Mouse (Mus musculus) heart, adult 8-10 months (tissue): ENCODE results near the gene Hoxc9. TPM values are rescaled to one million over a fixed set of nuclear protein-coding genes. Genes with fewer than 3 reads are reported as not detected.

ENCODE experiments used
- DNase-seq: peaks from one replicate; pipeline ENCODE4 v3.0.0; 2022; ENCODE audit warnings: low spot score
- total RNA-seq, 4 experiments: library from RNA; stranded (reverse); gene quantifications; 2 replicates each; pipeline ENCODE4 v1.2.4; 2022

The Hoxc9 gene
- not detected for total RNA-seq

DNA sequence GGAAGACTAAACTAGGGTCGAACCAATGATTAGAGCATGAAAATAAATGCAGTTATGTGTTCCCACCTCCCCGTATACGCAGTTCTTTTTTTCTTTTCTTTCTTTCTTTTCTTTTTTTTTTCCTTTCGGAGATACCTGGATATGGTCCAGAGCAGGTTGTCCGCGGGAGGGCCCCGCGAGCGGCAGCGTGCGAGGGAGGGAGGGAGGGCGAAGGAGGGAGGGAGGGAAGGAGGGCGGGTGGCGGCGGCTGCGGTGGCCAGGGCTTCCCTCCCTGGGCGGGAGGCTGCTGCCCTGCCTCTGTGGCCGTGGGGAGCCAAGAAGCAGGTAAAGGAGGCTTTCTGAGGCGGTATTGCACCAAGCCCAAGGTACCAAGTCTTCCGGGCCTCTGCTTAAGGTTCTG, at the start of gene Hoxc9:
TSS of gene Hoxc9 (plus strand) at position 269 of the 400 bp plus-strand sequence.
- no peak for DNase-seq

DNA sequence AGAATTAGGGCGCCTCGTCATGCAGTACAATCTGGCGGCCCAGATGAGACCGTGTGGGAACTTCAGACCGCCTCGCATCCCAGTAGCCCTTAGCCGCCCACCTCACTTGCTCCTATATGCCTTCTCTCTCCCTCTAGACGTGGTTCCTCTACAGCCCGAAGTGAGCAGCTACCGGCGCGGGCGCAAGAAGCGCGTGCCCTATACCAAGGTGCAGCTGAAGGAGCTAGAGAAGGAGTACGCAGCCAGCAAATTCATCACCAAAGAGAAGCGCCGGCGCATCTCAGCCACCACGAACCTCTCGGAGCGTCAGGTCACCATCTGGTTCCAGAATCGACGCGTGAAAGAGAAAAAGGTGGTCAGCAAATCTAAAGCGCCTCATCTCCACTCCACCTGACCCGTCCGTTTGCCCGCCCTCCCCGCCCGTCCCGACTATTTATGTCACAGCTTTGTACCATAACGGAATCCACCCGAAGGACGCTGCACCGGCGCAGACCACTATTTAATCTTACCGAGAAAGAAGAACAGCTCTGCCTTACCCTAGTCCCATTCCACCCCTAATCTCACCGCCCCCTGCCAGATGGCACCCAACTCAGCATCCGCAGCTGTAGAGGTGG, 49.1 kb upstream of the Hoxc9 start:
- no peak for DNase-seq

DNA sequence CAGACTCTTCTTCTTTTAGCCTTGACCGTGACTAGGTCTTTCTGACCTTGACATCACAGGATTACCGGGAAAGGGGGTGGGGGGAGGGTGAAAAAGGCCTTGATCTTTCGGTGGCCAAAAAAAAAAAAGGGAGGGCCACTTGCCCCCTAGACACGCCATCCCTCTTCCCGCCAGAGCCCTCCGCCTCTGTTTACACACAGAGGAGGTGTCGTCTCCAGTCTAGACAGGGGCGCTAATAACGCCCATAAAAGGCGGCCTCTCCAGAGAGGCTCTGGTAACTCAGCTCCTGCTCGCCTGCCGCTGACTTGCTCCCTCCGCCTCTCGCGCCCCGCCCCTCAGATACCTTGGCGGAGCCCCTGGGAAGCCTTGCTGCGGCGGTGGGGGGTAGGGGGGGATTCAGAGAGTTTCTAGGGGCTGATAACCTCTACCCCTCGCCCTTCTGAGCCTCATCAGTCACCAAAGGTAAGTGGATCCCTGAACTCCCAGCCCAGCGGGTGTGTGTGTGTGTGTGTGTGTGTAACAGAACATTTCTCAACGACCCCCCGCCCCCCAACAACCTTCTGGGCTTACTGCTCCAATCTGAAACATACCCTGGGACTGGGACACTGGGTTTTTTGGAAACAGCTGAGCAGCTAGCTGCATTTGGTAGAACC, 44.4 kb upstream of the Hoxc9 start:
- DNase-seq: no peak

DNA sequence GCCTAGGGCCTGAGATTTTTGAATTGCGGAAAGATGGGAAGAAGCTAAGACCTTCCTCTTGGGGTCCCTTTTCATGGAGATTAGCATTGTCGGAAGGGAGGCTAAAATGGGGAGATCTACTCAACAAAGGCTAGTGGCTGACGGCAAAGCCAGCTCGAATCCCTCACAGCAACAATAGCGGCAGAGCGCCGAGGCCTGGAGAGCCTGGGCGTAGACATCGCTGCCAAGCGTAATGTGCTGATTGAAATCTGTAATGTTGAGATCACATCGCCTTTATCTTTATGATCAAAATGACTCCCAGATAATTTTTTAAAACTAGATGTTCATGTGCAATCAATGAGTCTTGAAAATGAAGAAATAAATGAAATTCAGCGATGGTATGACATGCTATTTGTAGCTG, 41.8 kb upstream of the Hoxc9 start:
- no peak for DNase-seq

DNA sequence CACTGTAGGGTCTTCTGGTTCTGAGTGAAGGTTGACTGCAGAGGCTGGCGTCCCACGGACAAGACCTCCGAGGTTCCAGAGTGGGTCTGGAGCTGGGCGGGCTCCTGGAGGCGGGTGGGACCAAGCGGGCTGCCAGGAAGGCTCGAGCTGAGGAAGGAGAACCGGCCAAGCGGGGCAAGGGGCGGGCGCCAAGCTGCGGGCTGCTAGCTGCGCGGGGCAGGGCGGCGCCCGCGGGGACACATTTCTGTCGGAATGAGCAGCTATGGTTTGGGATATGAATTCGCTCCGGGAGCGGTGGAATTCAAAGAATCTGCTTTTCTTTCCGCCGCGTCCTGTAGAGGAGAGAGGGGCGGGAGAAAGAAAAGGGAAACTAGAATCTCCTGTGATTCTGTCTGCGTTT, 41.3 kb upstream of the Hoxc9 start:
- no peak for DNase-seq

DNA sequence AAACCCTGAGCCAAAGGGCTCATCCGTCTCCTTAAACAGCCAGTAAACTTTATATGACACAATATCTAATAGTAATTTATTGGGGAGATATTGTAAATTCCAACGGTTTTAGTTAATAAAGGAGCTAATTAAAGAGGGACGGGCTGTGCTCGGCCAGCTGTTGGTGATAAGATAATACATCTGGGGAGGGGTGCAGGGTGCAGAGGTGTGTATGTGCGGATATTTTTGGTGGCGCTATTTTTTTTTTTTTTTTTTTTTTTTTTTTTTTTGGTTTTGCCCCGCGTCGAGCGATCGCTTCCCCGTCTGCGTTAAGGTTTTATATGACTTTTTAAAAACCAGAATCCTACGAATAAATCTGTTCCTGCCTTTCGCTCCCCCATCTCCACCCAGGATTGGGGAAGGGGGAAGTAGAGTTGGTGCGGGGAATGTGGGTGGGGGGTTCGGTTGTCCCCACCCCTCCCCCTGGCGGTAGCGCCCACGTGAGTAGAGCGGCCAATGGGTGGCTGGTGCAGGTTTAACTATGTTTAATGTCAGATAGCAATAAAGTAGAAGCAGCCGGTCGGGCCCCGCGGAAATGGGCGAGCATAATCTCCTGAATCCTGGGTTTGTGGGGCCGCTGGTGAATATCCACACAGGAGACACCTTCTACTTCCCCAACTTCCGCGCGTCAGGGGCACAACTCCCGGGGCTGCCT, 39.8 kb upstream of the Hoxc9 start, which contains the start of gene Hoxc12:
TSS of gene Hoxc12 (plus strand) at position 479 of the 694 bp plus-strand sequence.
- no peak for DNase-seq

DNA sequence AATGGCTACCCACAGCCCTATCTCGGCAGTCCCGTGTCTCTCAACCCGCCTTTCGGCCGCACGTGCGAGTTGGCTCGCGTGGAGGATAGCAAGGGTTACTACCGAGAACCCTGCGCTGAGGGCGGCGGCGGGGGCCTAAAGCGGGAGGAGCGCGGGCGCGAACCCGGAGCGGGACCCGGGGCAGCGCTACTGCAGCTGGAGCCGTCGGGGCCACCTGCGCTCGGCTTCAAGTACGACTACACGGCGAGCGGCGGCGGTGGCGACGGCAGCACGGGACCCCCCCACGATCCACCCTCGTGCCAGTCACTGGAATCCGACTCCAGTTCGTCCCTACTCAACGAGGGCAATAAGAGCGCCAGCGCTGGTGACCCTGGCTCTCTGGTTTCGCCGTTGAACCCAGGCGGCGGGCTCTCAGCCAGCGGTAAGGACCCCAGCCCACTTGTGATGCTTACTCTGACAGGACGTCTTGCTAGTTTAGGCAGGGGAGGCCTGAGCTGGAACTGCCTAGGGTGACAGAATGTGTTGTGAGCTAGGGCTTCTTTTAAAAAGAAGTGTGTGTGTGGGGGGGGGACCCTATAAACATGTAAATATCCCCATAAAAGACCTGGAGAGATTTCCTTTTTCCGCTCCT, 39.1 kb upstream of the Hoxc9 start:
- no peak for DNase-seq

DNA sequence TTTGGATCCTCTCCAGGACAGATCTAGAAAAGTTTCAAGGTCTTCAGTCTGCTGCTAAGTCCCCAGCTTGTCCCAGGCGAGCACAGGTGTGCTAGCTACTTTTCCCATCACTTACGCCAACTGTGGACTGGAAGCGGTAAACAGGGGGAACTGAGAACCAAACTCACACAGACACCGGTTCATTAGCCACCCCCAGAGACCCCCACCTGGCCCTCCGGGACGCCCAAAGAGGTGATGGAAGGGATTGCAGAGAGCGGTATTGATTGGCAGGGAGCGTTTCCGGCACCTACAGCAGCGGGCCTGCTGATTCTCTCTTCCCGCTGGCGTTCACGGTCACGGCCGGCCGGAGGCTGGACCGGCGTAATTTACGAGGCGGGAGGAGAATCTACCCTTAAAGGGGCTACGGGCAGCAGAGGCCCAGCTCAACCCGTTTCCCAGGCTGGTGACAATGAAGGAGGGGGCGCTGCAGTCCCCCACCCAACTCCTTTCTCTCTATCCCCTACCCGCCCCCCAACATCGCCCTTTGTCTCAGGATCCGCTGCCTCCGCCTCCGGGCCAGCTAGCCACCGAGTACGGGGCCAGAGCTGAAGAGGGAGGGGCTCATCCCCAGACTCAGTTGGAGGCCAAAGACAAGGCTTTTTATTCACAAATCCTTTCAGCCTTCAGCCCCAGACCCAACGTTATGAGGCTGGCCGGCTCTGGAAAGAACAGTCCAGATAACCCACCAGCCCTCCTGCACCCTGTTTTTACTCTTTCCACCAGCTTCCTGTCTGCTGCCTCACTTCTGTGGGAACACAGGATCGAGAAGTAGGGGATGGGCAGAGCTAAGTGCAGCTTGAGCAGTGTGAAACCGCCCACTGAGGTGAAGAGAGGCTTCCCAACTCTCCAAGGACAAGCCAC, 36.7 kb upstream of the Hoxc9 start:
- DNase-seq: no peak

DNA sequence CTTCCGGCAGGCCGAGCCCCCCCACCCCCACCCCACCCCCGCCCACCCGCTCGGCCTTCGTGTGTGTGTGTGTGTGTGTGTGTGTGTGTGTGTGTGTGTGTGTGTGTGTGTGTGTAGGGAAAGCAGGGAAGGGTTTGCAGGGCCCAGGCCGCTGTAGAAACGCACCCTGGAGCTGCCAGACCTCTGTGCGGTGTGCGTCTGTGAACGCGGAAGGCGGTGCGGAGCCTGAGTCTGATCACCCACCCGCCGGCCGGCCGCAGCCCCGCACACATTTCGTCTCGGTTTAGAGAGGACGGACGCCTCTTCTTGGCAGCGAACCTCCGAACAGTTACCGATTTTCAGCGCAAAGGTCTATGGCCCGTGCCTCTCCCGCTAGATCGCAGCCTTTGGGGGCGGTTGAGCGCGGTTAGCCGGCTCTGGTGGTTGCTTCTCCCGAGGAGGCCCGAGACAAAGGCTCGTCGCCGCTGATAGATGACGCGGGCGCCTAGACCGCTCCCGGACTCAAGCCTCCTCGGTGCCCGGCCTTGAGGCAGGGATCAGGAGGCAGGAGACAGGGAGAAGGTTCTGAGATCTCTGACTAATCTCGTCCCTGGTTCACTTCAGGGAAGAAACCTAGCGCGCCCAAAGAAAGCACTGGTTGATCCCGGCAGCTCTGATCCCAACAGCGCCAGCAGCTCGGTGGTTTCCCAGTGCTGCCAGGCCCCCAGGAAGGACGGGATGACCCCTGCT, 33.3 kb upstream of the Hoxc9 start:
- DNase-seq: no peak

DNA sequence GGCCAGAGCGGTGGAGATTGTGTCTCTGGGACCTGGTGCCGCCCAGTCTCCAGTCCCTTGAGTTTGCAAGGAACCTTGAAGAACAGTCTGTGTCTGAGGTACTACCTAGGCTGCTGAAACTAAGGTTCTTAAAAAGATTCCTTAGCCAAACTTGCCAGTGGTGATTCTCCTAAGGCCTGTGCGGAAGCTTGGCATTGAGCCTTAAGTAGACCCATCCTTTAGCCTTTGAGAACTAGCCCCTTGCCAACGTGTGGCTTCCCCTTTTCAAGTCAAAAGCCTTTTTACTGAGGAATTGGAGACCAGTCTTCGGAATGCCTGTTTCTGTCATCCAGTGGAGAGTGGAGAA, 32.8 kb upstream of the Hoxc9 start:
- DNase-seq: no peak

DNA sequence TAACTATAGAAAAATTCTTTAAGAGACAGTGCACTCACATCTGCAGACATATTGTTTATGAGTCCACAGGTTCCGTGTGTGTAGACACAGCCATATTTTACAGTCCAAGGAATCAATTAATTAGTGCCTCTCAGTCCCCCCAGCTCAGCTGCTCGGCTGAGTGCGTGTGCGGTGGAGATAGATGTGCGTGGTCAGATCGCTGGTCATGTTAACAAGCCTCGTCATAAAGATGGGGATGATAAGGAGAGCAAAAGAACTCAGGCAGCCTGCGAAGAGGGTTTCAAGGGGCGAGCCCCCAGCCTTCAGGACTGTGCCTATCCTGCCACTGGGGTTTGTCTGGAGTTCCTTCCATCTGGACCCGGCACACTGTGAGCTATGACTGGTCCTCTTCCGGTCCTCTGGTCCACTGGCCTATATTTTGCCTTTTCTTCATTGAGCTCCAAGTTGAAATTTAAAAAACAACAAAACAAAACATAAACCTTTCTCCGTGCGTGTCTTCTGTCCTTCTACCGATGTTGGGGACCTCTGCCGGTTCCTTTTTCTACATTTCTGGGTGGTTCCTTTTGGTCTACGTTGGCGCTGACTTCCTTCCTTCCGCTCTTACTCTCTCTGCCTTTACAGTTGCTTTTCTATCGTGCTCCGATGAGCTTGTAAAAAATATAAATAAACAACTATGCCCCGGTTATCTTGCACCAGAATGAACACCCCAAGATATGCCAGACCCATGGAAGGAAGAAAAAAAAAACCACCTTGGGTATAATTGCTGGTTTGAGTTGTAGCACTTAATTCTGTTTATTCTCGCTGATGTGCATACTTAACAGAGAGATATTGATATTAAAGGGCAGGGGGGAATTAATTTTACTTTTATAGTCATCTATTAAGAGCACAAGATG, 30.8 kb upstream of the Hoxc9 start:
- no peak for DNase-seq

DNA sequence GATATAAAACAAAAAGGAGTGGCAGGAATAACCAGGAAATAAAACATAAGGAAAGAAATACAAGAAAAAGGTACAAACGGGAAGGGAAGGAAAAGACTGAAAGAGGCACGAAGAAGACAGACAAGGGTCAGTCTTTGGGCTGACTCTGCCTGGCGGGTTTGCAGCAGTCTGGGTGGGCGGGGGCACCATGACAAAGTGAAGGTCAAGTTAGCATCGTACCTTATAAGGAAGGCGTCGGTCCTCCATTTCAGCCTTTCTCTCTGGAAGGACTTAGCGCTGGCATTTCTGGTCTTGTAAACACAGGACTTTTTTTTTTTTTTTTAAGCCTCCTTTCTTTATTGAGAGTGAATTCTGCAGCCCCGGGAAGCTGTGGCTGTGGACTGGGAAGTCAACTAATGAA, 29.0 kb upstream of the Hoxc9 start:
- DNase-seq: no peak

DNA sequence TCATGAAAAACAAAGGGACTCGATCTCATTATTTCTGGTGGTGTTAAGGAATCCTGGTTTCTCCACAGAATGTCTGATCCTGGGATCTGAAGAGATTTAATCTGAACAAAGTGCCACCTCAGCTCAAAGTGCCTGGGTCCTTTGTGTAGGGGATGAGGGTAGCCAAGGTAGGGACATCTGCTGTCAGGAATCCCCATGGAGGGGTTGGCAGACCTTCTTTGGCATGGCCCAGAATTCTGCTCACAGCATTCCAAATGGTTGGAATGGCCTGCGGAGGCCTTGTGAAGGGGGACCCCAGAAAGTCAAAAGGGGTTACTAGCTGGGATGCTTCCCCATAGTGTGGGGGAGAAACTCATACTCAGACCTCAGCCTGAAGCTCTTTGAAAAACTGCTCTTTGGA, 27.4 kb upstream of the Hoxc9 start:
- DNase-seq: no peak

DNA sequence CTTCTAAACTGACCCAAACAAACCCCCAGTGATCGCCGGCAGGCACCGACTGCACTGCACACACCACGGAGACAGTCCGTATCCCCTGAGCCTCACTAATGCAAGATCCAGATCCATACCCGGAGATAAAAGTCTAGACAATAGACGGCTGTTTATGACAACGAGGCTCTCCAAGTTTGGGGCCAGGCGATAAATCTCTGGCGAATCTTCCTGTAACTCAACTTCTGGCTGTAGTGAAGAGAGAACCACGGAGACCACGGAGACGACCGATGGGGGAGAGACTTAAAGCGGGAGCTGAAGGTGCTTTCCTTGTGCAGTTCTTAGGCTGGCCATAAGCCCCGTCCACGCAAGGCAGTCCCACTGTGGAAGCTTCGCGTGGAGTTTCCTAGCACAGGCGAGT, 26.5 kb upstream of the Hoxc9 start:
- DNase-seq: no peak

DNA sequence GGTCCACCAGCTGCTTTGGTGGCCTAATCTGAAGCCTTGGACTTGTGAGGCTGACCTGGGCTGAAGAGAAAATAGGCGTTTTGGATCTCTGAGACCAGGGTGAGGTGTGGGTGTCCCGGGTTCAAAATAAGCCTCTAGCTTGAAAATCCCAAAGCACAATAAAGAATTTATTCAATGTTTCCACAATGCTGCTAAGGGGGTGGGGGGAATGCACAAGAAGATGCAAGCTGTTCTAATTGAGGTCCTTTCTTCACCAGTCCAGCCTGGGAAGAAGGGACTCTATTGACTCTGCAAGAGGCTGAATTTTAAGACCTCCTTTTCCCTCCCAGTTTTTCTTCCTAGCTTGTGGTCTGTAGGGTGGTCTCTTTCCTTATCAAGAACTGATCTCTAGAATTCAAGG, 25.4 kb upstream of the Hoxc9 start:
- DNase-seq: no peak

DNA sequence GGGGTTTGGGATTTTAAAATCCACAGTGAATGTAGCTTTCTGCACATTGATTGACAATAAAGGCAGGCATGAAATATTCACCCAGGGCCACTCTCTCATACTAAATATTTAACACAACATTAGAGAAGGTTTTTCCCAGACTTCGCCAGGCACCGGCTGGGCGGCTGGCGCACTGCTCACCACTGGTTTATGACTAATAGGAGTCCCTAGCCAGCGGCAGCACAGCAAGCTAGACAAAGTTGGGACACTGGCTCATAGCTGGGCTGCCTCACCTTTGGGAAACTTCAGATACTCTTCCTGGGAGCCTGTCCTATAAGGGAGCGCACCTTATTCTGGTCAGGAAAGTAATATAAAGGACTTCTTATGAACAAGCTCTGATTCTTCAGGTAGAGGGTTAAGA, 22.7 kb upstream of the Hoxc9 start:
- DNase-seq: no peak

DNA sequence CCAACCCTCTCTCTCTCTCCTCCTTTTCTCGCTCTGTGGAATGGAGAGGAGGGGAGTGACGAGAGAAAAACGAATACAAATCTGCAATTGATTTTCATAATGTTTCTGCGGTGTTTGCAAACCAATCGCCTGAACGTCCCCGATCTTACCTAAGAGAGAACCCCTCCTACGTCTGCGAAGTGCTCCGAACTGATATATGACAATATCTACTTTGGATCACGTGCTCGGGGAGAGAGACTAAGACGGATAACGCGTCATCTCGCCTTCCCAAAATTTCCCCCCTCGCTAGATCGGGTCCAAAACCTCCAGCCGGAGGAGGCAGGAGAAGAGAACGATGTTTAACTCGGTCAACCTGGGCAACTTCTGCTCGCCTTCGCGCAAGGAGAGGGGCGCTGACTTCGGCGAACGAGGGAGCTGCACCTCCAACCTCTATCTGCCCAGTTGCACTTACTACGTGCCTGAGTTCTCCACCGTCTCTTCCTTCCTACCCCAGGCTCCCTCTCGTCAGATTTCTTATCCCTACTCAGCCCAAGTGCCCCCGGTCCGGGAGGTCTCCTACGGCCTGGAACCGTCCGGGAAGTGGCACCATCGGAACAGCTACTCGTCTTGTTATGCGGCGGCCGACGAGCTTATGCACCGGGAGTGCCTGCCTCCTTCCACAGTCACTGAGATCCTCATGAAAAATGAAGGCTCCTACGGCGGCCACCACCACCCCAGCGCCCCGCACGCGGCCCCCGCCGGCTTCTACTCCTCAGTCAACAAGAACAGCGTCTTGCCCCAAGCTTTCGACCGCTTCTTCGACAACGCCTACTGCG, 21.8 kb upstream of the Hoxc9 start, which contains the start of gene Hoxc11:
TSS of gene Hoxc11 (plus strand) at position 236 of the 815 bp plus-strand sequence.
- DNase-seq: no peak

DNA sequence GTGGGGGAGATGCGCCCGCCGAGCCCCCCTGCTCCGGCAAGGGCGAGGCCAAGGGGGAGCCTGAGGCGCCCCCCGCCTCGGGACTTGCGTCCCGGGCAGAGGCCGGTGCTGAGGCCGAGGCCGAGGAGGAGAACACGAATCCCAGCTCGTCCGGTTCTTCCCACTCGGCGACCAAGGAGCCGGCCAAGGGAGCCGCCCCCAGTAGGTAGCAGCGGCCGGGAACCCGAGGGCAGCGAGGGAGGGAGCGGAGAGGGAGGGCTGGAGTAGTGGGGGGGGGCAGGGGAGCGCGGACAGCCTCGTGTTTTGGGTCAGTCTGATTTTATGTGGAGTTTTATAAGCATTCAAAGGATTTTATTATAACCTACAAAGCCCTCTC, 21.2 kb upstream of the Hoxc9 start:
- no peak for DNase-seq
